Mouse (Mus musculus) heart, embryonic 15.5 days (tissue): Measurements from ENCODE around the gene Rxfp2. TPM values are rescaled to one million over a fixed set of nuclear protein-coding genes. Genes with fewer than 3 reads are reported as not detected.

Experiments used
- ATAC-seq: fragments of 200-750 bp; cut with Nextera tagmentation; replicated peaks from 2 replicates; pipeline ENCODE4 v1.8.0; 2017; ENCODE audit warnings: low read depth, moderate TSS enrichment; ENCODE audit not compliant: insufficient number of reproducible peaks, insufficient read depth, low FRiP score
- H3K27ac ChIP-seq: fragments of 300-500 bp; sonication (generic); 2 replicates; pipeline ENCODE4 v1.5.1; 2015; ENCODE audit warnings: mild to moderate bottlenecking, inconsistent platforms
- H3K27me3 ChIP-seq: fragments of 300-500 bp; sonication (generic); 2 replicates; pipeline ENCODE4 v1.6.1; 2015; ENCODE audit warnings: inconsistent platforms
- H3K36me3 ChIP-seq: fragments of 300-500 bp; sonication (generic); 2 replicates; pipeline ENCODE4 v1.6.1; 2015; ENCODE audit warnings: mild to moderate bottlenecking, inconsistent platforms
- H3K4me1 ChIP-seq: fragments of 300-500 bp; sonication (generic); replicated peaks from 2 replicates; pipeline ENCODE4 v1.6.1; 2015; ENCODE audit warnings: inconsistent platforms
- H3K4me2 ChIP-seq: fragments of 300-500 bp; sonication (generic); 2 replicates; pipeline ENCODE4 v1.6.1; 2015; ENCODE audit warnings: inconsistent platforms, mild to moderate bottlenecking, moderate library complexity
- H3K4me3 ChIP-seq: fragments of 300-500 bp; sonication (generic); 2 replicates; pipeline ENCODE4 v1.5.1; 2015; ENCODE audit warnings: mild to moderate bottlenecking, inconsistent platforms
- H3K9ac ChIP-seq: fragments of 300-500 bp; sonication (generic); 2 replicates; pipeline ENCODE4 v1.6.1; 2015; ENCODE audit warnings: mild to moderate bottlenecking, inconsistent platforms
- H3K9me3 ChIP-seq: fragments of 300-500 bp; sonication (generic); replicated peaks from 2 replicates; pipeline ENCODE4 v1.6.1; 2016; ENCODE audit warnings: inconsistent platforms
- WGBS: fragments of 180-500 bp; shearing (Covaris S2); methylation state at CpG from one replicate; pipeline ENCODE4 v1.1.7; 2015; ENCODE audit warnings: mixed read lengths; 5-methylcytosine and 5-hydroxymethylcytosine counted together
- polyA plus RNA-seq: library from polyadenylated mRNA; unstranded; fragments of >200 nt; fragmentation: Nextera tagmentation; extraction: Ambion mirVana; gene quantifications from 2 replicates; pipeline ENCODE4 v1.2.1, GENCODE M21; 2015

Gene Rxfp2
- polyA plus RNA-seq, 1 experiment from 2014 or later: 0.31 TPM

DNA sequence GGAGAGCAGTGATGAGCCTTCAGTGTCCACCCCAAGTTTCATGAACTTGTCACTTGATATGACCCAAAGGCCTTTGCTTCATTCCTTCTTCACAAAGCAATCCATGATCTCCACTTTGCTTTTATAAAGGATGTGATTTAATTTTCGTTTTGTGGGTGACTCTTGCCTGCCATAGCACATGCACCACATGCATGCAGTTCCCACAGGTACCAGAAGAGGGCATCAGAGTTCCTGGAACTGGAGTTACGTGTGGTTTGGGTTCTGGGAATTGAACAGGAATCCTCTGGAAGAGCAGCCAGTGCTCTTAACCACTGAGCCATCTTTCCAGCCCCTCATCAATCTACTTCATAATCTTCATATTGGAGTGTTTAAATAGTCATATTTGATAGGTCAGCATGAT is 26.1 kb downstream of the Rxfp2 start:
- H3K9ac ChIP-seq: no peak overlapping the region
- H3K4me2 ChIP-seq: no peak overlapping the region
- no peak overlapping the region for H3K4me3 ChIP-seq
- no peaks in the 10 kb centered on the region for H3K9me3 ChIP-seq
- H3K27ac ChIP-seq: no peak overlapping the region
- no peaks in the 10 kb centered on the region for H3K4me1 ChIP-seq
- H3K27me3 ChIP-seq: no peaks in the 10 kb centered on the region
- no peaks in the 10 kb centered on the region for H3K36me3 ChIP-seq
- no peak for ATAC-seq
- 79% methylated on average over 2 of the region's 2 CpGs for WGBS

DNA sequence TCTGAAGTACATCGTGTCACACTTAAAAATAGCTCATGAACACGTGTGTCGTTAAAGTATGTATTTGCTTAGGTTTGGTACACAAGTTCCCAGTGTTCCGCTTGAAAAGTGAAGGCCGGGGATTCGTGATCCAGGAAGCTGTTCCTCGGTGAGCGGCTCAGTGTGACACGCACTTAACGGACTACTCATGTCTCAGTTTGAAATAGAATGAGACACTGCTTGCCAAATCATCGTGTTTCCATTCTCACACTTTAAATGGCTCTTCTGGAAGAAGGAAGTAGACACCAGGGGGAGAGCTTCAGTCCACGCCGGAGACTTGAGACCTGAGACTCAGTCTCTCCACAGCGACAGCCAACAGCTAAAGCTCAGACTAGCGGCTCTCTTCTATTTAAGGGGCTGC is 28.0 kb downstream of the Rxfp2 start:
- no peak for ATAC-seq
- no peaks in the 10 kb centered on the region for H3K4me1 ChIP-seq
- H3K9me3 ChIP-seq: no peaks in the 10 kb centered on the region
- no peak overlapping the region for H3K27ac ChIP-seq
- H3K9ac ChIP-seq: no peak overlapping the region
- H3K4me2 ChIP-seq: no peak overlapping the region
- H3K36me3 ChIP-seq: no peaks in the 10 kb centered on the region
- WGBS: 68% methylated on average over 15 of the region's 15 CpGs
- H3K27me3 ChIP-seq: no peaks in the 10 kb centered on the region
- H3K4me3 ChIP-seq: no peak overlapping the region

DNA sequence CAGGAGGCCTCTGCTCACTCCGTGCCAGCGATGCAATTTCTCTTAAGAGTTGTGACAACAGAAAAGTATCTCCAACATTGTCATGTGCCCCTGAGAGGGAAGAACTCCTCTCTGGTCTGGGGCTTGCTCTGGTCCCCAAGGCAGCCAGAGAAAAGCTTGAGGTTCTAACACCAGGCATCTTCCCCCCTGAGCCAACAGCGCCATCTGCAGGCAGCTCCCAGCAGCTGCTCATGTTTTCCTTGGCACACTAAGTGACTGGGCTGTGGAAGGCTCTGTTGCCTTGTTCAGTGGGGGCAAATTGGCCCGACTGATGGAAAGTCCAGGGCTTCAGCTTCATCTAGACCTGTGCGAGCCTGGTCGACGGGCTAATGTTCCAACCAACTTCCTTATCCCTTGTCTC is 31.5 kb downstream of the Rxfp2 start:
- no peaks in the 10 kb centered on the region for H3K36me3 ChIP-seq
- no peak overlapping the region for H3K4me2 ChIP-seq
- H3K9me3 ChIP-seq: no peaks in the 10 kb centered on the region
- no peak for ATAC-seq
- H3K27me3 ChIP-seq: no peaks in the 10 kb centered on the region
- H3K9ac ChIP-seq: no peak overlapping the region
- H3K4me1 ChIP-seq: no peaks in the 10 kb centered on the region
- no peak overlapping the region for H3K27ac ChIP-seq
- no peak overlapping the region for H3K4me3 ChIP-seq
- 44% methylated on average over 7 of the region's 7 CpGs for WGBS

DNA sequence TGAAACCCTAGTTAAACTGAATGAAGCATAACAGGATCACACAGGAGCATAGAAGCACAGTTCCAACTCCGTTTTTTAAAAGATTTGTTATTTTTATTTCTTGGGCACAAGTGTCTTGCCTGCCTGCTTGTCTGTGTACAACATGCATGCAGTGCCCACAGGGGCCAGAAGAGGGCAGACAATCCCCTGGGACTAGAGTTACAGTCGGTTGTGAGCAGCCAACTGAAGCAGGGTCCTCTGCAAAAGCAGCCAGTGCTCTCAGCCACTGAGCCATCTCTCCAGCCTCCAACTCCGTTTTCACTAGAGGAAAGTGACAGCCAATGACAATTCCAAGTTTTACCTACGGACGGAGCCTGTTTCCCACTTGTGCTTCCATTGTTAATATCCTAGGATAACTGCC is 33.4 kb downstream of the Rxfp2 start:
- no peak overlapping the region for H3K4me2 ChIP-seq
- no peak overlapping the region for H3K27ac ChIP-seq
- H3K9ac ChIP-seq: no peak overlapping the region
- no peaks in the 10 kb centered on the region for H3K27me3 ChIP-seq
- 46% methylated on average over 5 of the region's 5 CpGs for WGBS
- H3K36me3 ChIP-seq: no peaks in the 10 kb centered on the region
- no peaks in the 10 kb centered on the region for H3K4me1 ChIP-seq
- no peaks in the 10 kb centered on the region for H3K9me3 ChIP-seq
- H3K4me3 ChIP-seq: no peak overlapping the region
- no peak for ATAC-seq

- Histone ChIP-seq H3K9ac (no peak overlapping the region), H3K27me3 (no peaks in the 10 kb centered on the region), H3K4me1 (no peaks in the 10 kb centered on the region), H3K36me3 (no peaks in the 10 kb centered on the region), H3K4me3 (no peak overlapping the region), H3K27ac (no peak overlapping the region), H3K4me2 (no peak overlapping the region), H3K9me3 (no peaks in the 10 kb centered on the region)
- no peak for ATAC-seq
- WGBS: 69% methylated on average over 4 of the region's 4 CpGs
Observed at GRCm38 (mm10) chr5:150053294-150053693, 34.8 kb downstream of the Rxfp2 start.

GRCm38 (mm10) chr5:150053956-150054355 is 35.5 kb downstream of the Rxfp2 start:
- no peak overlapping the region for H3K27ac ChIP-seq
- H3K4me1 ChIP-seq: no peaks in the 10 kb centered on the region
- H3K4me2 ChIP-seq: no peak overlapping the region
- no peak for ATAC-seq
- 81% methylated on average over 7 of the region's 7 CpGs for WGBS
- H3K9me3 ChIP-seq: no peaks in the 10 kb centered on the region
- no peaks in the 10 kb centered on the region for H3K36me3 ChIP-seq
- no peak overlapping the region for H3K9ac ChIP-seq
- no peak overlapping the region for H3K4me3 ChIP-seq
- H3K27me3 ChIP-seq: no peaks in the 10 kb centered on the region

DNA sequence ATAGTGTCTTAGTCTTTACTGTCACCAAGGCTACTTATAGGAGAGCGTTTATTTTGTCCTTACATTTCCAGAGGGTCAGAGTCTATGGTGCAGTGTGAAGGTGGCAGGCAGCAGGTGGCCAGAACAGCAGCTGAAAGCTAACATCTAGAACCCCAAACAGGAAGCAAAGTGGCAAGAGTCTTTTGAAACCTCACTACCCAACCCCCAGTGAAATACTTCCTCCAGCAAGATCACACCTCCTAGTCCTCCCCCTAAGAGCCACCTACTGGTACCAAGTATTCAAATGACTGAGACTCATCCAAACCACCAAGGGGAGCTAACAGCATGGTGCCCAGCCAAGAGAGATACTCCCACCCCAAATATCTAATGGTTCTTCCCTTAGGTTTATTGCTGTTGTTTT is 36.8 kb downstream of the Rxfp2 start:
- Histone ChIP-seq H3K36me3 (no peaks in the 10 kb centered on the region), H3K4me2 (no peak overlapping the region), H3K4me1 (no peaks in the 10 kb centered on the region), H3K9ac (no peak overlapping the region), H3K27me3 (no peaks in the 10 kb centered on the region), H3K4me3 (no peak overlapping the region), H3K27ac (no peak overlapping the region), H3K9me3 (no peaks in the 10 kb centered on the region)
- WGBS: 81% methylated on average over 1 of the region's 1 CpGs
- ATAC-seq: no peak

DNA sequence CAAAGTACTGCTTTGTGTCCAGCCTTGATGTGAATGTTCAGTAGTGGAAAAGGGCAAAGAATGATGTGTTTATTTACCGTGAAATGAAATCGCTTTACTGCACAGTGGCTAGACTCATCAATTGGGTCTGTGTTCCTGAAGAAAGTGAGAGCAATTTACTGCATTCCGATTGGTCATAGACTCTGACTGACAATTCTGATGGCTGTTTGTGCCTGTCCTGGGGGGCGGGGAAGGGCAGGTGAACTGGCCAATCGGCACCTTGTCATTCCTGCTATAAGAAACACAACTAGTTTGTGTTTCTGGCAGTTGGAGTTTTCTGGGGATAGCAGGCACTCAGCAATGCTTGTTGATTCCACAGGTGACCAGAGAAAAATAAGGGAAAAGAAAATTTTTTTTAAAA is 37.6 kb downstream of the Rxfp2 start:
- Histone ChIP-seq H3K9me3 (no peaks in the 10 kb centered on the region), H3K9ac (no peak overlapping the region), H3K4me1 (no peaks in the 10 kb centered on the region), H3K27me3 (no peaks in the 10 kb centered on the region), H3K36me3 (no peaks in the 10 kb centered on the region), H3K4me2 (no peak overlapping the region), H3K4me3 (no peak overlapping the region), H3K27ac (no peak overlapping the region)
- 80% methylated on average over 5 of the region's 5 CpGs for WGBS
- ATAC-seq: no peak

- H3K9me3 ChIP-seq: no peaks in the 10 kb centered on the region
- H3K4me2 ChIP-seq: no peak overlapping the region
- no peak overlapping the region for H3K27ac ChIP-seq
- H3K36me3 ChIP-seq: no peaks in the 10 kb centered on the region
- WGBS: 73% methylated on average over 5 of the region's 5 CpGs
- H3K9ac ChIP-seq: no peak overlapping the region
- H3K4me1 ChIP-seq: no peaks in the 10 kb centered on the region
- no peak overlapping the region for H3K4me3 ChIP-seq
- H3K27me3 ChIP-seq: no peaks in the 10 kb centered on the region
- no peak for ATAC-seq
Observed at GRCm38 (mm10) chr5:150058845-150059244, 40.4 kb downstream of the Rxfp2 start.

GRCm38 (mm10) chr5:150059466-150059865 is 41.0 kb downstream of the Rxfp2 start:
- Histone ChIP-seq H3K4me2 (no peak overlapping the region), H3K4me3 (no peak overlapping the region), H3K9me3 (no peaks in the 10 kb centered on the region), H3K27me3 (no peaks in the 10 kb centered on the region), H3K9ac (no peak overlapping the region), H3K36me3 (no peaks in the 10 kb centered on the region), H3K4me1 (no peaks in the 10 kb centered on the region), H3K27ac (no peak overlapping the region)
- 85% methylated on average over 9 of the region's 9 CpGs for WGBS
- ATAC-seq: no peak

DNA sequence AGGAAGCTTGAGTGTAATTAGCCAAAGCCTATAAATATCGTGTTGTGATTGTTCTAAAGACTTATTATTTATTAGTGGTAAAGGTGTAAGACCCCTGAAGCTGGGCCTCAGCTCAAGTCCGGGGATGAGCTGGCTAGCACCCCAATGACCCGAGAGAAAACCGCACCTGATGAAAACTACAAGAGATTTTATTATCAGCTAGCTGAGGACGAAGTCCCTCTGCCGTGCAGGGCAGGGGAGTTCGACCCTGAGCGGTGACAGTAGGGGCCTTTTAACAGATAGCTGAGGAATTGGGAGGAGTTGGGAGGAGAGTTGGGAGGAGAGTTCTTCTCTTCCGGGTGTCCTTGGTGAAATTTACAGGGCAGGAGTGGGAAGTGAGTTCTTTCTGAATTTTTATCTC is 42.6 kb downstream of the Rxfp2 start:
- H3K27me3 ChIP-seq: no peaks in the 10 kb centered on the region
- H3K4me3 ChIP-seq: no peak overlapping the region
- no peaks in the 10 kb centered on the region for H3K9me3 ChIP-seq
- H3K9ac ChIP-seq: no peak overlapping the region
- no peaks in the 10 kb centered on the region for H3K4me1 ChIP-seq
- 63% methylated on average over 9 of the region's 9 CpGs for WGBS
- H3K4me2 ChIP-seq: no peak overlapping the region
- H3K27ac ChIP-seq: no peak overlapping the region
- H3K36me3 ChIP-seq: no peaks in the 10 kb centered on the region
- no peak for ATAC-seq

DNA sequence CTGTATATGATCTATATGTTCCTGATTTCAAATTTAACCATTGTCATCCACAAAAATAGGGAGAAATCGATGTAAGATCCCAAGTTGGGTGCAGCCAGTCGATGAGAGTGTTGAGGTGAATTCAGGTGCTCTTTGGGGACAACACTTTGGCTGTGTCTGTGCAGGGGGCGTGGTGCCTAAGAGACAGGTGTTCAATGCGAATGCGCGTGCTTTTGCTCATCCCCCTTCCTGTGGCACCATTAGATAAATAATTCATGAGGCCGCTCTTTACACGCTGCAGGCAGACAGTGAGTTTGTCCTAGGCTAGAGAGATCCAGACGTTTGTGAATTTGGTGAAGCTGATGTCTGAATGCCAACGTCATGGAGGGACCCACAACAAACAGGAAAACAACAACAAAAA is 45.8 kb downstream of the Rxfp2 start:
- Histone ChIP-seq H3K27me3 (peaks cover 3% of the 10 kb centered on the region; the same call in 1 of the 2 replicates), H3K4me1 (no peaks in the 10 kb centered on the region), H3K9ac (no peak overlapping the region), H3K9me3 (no peaks in the 10 kb centered on the region), H3K4me2 (no peak overlapping the region), H3K36me3 (no peaks in the 10 kb centered on the region), H3K27ac (no peak overlapping the region), H3K4me3 (no peak overlapping the region)
- 60% methylated on average over 10 of the region's 10 CpGs for WGBS
- no peak for ATAC-seq
